Mouse (Mus musculus) neural tube, embryonic 11.5 days (tissue): Measurements from ENCODE around the gene Ap1s1. TPM values are rescaled to one million over a fixed set of nuclear protein-coding genes. Genes with fewer than 3 reads are reported as not detected.

Experiments used
- ATAC-seq: fragments of 200-750 bp; cut with Nextera tagmentation; 2 replicates; pipeline ENCODE4 v1.8.0; 2017; ENCODE audit warnings: moderate number of reproducible peaks, mild to moderate bottlenecking, moderate TSS enrichment, moderate library complexity; ENCODE audit not compliant: insufficient read depth, low FRiP score, low TSS enrichment
- DNase-seq: peaks from one replicate; pipeline ENCODE4 v3.0.0-alpha.2; 2015; ENCODE audit warnings: low spot score
- H3K27ac ChIP-seq: fragments of 300-500 bp; sonication (generic); 2 replicates; pipeline ENCODE4 v1.5.1; 2014; ENCODE audit warnings: low read depth, mild to moderate bottlenecking, low read length
- H3K27me3 ChIP-seq: fragments of 300-500 bp; sonication (generic); 2 replicates; pipeline ENCODE4 v1.6.1; 2014; ENCODE audit warnings: mild to moderate bottlenecking, low read length, mixed read lengths; ENCODE audit not compliant: control insufficient read depth, insufficient read depth
- H3K36me3 ChIP-seq: fragments of 300-500 bp; sonication (generic); 2 replicates; pipeline ENCODE4 v1.6.1; 2014; ENCODE audit warnings: mild to moderate bottlenecking, low read length, moderate library complexity, mixed read lengths; ENCODE audit not compliant: control insufficient read depth, insufficient read depth
- H3K4me1 ChIP-seq: fragments of 300-500 bp; sonication (generic); 2 replicates; pipeline ENCODE4 v1.6.1; 2014; ENCODE audit warnings: low read length, mixed read lengths; ENCODE audit not compliant: control insufficient read depth, insufficient read depth
- H3K4me2 ChIP-seq: fragments of 300-500 bp; sonication (generic); 2 replicates; pipeline ENCODE4 v1.6.1; 2014; ENCODE audit warnings: low read depth, mild to moderate bottlenecking, moderate library complexity
- H3K4me3 ChIP-seq: fragments of 300-500 bp; sonication (generic); 2 replicates; pipeline ENCODE4 v1.5.1; 2014; ENCODE audit warnings: low read depth, low read length
- H3K9ac ChIP-seq: fragments of 300-500 bp; sonication (generic); 2 replicates; pipeline ENCODE4 v1.6.1; 2014; ENCODE audit warnings: mild to moderate bottlenecking, low read length
- H3K9me3 ChIP-seq: fragments of 300-500 bp; sonication (generic); 2 replicates; pipeline ENCODE4 v1.6.1; 2016; ENCODE audit warnings: low read length; ENCODE audit not compliant: control insufficient read depth
- WGBS: fragments of 180-500 bp; shearing (Covaris S2); extraction: QIAGEN DNeasy Blood & Tissue Kit; methylation state at CpG from one replicate; pipeline ENCODE4 v1.1.7; 2014; 5-methylcytosine and 5-hydroxymethylcytosine counted together
- polyA plus RNA-seq: library from polyadenylated mRNA; unstranded; fragments of >200 nt; fragmentation: Nextera tagmentation; extraction: Ambion mirVana; gene quantifications from 2 replicates; pipeline ENCODE4 v1.2.1, GENCODE M21; 2014

The Ap1s1 gene
- polyA plus RNA-seq, 1 experiment from 2014 or later = 166 TPM

DNA sequence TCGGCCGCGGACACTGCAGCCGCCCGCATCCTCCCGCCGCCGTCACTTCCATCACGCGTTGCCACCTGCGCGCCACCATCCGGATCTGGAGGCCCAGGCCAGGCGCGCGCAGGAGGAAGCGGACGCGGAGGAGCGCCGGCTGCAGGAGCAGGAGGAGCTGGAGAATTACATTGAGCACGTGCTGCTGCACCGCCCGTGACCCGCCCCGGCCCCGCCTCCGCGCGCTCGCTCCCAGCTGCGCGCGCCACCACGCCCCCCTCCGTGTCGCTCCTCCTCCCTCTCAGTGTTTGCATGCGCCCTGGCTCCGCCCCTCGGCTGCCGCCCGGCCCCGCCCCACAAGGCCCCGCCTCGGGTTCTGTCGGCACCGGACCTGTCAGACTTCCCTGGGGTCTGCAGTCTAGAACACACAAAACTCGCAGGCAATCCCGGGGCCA, 13.3 kb downstream of the Ap1s1 start:
- peaks cover 44% of the 10 kb centered on the region for H3K27me3 ChIP-seq
- peaks cover 16% of the 10 kb centered on the region for H3K4me1 ChIP-seq
- ATAC-seq = peak; percentile 65
- H3K4me3 ChIP-seq = peak overlapping the region; percentile 33
- H3K9ac ChIP-seq = no peak overlapping the region; the same call in 1 of the 2 replicates
- no peaks in the 10 kb centered on the region for H3K36me3 ChIP-seq
- no peaks in the 10 kb centered on the region for H3K9me3 ChIP-seq
- peak overlapping the region; percentile 90 for H3K4me2 ChIP-seq
- WGBS = 0% methylated on average over 42 of the region's 49 CpGs
- no peak overlapping the region for H3K27ac ChIP-seq
- DNase-seq = peak; percentile 91

DNA sequence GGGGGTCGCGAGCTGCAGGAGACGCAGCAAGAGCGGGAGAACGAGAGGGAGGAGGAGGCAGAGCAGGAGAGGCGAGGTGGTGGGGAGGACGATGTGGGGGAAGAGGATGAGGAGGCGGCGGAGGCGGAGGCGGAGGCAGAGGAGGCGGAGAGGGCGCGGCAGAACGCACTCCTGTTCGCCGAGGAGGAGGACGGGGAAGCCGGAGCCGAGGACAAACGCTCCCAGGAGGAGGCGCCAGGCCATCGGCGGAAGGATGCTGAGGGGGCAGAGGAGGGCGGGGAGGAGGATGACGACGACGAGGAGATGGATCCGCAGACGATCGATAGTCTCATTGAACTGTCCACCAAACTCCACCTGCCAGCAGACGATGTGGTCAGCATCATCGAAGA, 13.9 kb downstream of the Ap1s1 start:
- Histone ChIP-seq H3K4me1 (peaks cover 16% of the 10 kb centered on the region), H3K4me3 (peak overlapping the region; percentile 33), H3K9me3 (no peaks in the 10 kb centered on the region), H3K27me3 (peaks cover 48% of the 10 kb centered on the region), H3K36me3 (no peaks in the 10 kb centered on the region), H3K9ac (peak overlapping the region; percentile 22; the same call in 1 of the 2 replicates), H3K4me2 (peak overlapping the region; percentile 90), H3K27ac (no peak overlapping the region)
- DNase-seq (no peak), ATAC-seq (peak; percentile 7; the same call in 1 of the 2 replicates)
- under 1% methylated on average over 31 of the region's 33 CpGs for WGBS

- Histone ChIP-seq H3K36me3 (no peaks in the 10 kb centered on the region), H3K4me2 (peak overlapping the region; percentile 90), H3K27me3 (peaks cover 54% of the 10 kb centered on the region), H3K27ac (no peak overlapping the region), H3K4me3 (peak overlapping the region; percentile 33), H3K9me3 (no peaks in the 10 kb centered on the region), H3K9ac (peak overlapping the region; percentile 22; the same call in 1 of the 2 replicates), H3K4me1 (peaks cover 16% of the 10 kb centered on the region)
- DNase-seq (no peak), ATAC-seq (no peak)
- WGBS = under 1% methylated on average over 78 of the region's 78 CpGs
Measured at GRCm38 (mm10) chr5:137031076-137032032, 14.6 kb downstream of the Ap1s1 start.

- no peak for DNase-seq
Measured at GRCm38 (mm10) chr5:137030416-137030810, 15.5 kb downstream of the Ap1s1 start.

GRCm38 (mm10) chr5:137029643-137030415, 16.1 kb downstream of the Ap1s1 start:
- Histone ChIP-seq H3K27ac (no peak overlapping the region), H3K9me3 (no peaks in the 10 kb centered on the region), H3K9ac (no peak overlapping the region), H3K27me3 (peaks cover 68% of the 10 kb centered on the region), H3K4me1 (peaks cover 16% of the 10 kb centered on the region), H3K4me2 (peak overlapping the region; percentile 52), H3K4me3 (peak overlapping the region; percentile 19), H3K36me3 (no peaks in the 10 kb centered on the region)
- DNase-seq (peak; percentile 97), ATAC-seq (peak; percentile 76)
- WGBS = under 1% methylated on average over 51 of the region's 52 CpGs

More at GRCm38 (mm10) chr5:137030416-137030810, 15.5 kb downstream of the Ap1s1 start:
- H3K27me3 ChIP-seq = peaks cover 62% of the 10 kb centered on the region
- no peaks in the 10 kb centered on the region for H3K9me3 ChIP-seq
- H3K9ac ChIP-seq = no peak overlapping the region; the same call in 1 of the 2 replicates
- H3K36me3 ChIP-seq = no peaks in the 10 kb centered on the region
- H3K27ac ChIP-seq = no peak overlapping the region
- peak overlapping the region; percentile 19; the same call in 1 of the 2 replicates for H3K4me3 ChIP-seq
- 12% methylated on average over 22 of the region's 22 CpGs for WGBS
- H3K4me1 ChIP-seq = peaks cover 16% of the 10 kb centered on the region
- peak overlapping the region; percentile 52 for H3K4me2 ChIP-seq
- no peak for ATAC-seq

- H3K9ac ChIP-seq = no peak overlapping the region
- peaks cover 74% of the 10 kb centered on the region for H3K27me3 ChIP-seq
- H3K4me2 ChIP-seq = peak overlapping the region; percentile 52; the same call in 1 of the 2 replicates
- ATAC-seq (no peak), DNase-seq (no peak)
- no peaks in the 10 kb centered on the region for H3K36me3 ChIP-seq
- 0 out of 2 replicates have a peak overlapping the region, but pooled peaks have one; percentile 19 for H3K4me3 ChIP-seq
- peaks cover 16% of the 10 kb centered on the region for H3K4me1 ChIP-seq
- no peaks in the 10 kb centered on the region for H3K9me3 ChIP-seq
- WGBS = 2% methylated on average over 8 of the region's 8 CpGs
- no peak overlapping the region for H3K27ac ChIP-seq
Measured at GRCm38 (mm10) chr5:137029273-137029585, 16.7 kb downstream of the Ap1s1 start.

GRCm38 (mm10) chr5:137028561-137029272, 17.2 kb downstream of the Ap1s1 start:
- DNase-seq (no peak), ATAC-seq (no peak)
- H3K4me2 ChIP-seq = peak overlapping the region; percentile 52; the same call in 1 of the 2 replicates
- no peaks in the 10 kb centered on the region for H3K9me3 ChIP-seq
- H3K4me1 ChIP-seq = peaks cover 16% of the 10 kb centered on the region
- no peaks in the 10 kb centered on the region for H3K36me3 ChIP-seq
- peaks cover 76% of the 10 kb centered on the region for H3K27me3 ChIP-seq
- no peak overlapping the region for H3K9ac ChIP-seq
- 4% methylated on average over 25 of the region's 29 CpGs for WGBS
- H3K27ac ChIP-seq = no peak overlapping the region
- no peak overlapping the region for H3K4me3 ChIP-seq

DNA sequence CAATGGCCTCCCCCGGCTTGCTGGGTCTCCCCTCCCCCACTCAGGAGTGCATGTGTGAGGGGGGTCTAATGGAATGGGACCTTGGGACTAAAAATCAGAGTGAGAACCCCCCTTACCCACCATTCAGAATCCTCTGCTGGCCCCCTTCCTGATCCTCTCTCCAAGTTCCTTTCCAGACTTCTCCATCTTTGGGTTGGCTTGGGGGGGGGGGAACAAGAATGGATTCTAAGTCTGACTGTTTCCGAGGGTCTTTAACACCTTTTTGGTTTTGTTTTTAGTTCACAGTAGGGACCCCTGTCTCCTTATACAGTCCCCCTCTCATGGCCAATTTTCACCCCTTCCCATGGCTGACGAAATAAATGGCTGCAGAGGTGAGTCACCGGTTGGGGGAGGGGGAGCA, 19.8 kb downstream of the Ap1s1 start, which contains the start of gene Vgf:
Gene Vgf, plus strand, starts transcription at position 301 of the 400 bp plus-strand sequence.
- no peak for DNase-seq
- Histone ChIP-seq H3K9me3 (no peaks in the 10 kb centered on the region), H3K27ac (no peak within 1 kb of the TSS), H3K4me2 (no peak within 1 kb of the TSS; the same call in 1 of the 2 replicates), H3K27me3 (peaks cover 62% of the 10 kb centered on the region), H3K4me3 (no peak within 1 kb of the TSS), H3K4me1 (peaks cover 5% of the 10 kb centered on the region), H3K36me3 (no peaks in the 10 kb centered on the region), H3K9ac (no peak within 1 kb of the TSS)
- no peak for ATAC-seq
- WGBS = 22% methylated on average over 4 of the region's 4 CpGs
